Mouse (Mus musculus): Measurements from ENCODE around the gene Rapgef4.

Rapgef4 gene

DNA sequence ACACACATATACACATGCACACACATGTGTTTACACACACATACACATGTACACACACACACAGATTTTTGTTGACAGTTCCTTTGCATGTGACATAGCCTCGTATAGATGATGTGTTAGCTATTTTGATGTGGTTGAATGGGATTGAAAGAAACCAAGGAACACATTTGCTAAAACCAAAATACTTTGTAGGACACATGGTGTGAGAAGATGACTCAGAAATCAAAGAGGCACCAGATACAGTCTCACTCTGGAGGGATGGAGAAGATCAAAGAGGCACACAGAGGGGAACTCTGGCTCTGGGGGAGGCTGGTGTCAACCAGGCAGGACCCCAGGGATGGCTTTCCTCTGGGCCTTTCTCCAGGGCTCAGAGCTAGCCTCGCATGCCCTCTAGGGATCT, 4.7 kb downstream of the Rapgef4 start:
- DNase-seq (ENCODE audit: low spot score), result no peak

DNA sequence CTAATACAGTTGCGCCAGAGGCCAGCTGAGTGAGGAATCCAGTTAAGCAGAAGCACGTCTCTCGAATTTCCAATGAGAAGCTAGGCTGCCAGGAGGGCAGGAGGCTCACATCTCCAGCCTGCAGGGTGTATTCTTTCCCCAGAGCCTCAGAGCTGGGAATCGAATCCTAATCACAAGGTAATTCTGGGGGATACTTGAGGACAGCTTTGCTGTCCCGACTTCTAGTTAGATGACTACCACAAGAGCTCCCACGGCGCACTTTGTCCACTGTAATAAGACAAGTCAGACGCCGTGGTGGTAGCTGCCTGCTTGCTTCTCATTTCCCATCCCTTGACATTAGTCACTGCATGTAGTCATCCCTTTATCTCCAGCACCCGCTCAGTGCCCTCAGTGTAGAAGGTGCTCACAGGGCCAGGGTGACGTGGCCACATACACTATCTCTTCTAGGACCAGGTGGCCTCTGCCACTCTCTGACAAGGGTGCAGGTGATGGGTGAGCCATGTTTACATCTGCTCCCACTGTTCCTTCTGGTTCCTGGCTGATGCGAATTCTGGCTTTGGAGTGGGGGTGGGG, 5.3 kb downstream of the Rapgef4 start:
- DNase-seq (ENCODE audit: low spot score), result no peak

DNA sequence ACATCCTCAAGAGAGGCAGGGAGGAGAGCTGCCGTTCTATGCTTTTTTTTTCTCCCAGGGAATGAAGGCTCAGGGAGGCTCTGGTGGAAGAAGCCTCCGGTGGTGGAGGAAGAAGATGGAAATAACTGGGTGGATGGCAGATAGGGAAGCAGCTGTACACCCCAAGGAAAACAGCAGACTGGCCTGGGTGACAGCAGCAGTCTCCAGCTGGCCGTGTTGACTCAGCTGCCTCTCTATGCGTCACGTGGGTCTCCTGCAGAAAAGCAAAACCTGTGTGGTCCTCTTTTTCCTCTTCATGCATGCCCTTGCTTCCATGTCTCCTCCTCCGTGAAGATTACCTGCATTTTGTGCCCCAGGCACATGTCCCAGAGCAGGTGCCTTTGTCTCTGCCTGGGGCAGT, 7.5 kb downstream of the Rapgef4 start:
- DNase-seq (ENCODE audit: low spot score), result peak; percentile 62

DNA sequence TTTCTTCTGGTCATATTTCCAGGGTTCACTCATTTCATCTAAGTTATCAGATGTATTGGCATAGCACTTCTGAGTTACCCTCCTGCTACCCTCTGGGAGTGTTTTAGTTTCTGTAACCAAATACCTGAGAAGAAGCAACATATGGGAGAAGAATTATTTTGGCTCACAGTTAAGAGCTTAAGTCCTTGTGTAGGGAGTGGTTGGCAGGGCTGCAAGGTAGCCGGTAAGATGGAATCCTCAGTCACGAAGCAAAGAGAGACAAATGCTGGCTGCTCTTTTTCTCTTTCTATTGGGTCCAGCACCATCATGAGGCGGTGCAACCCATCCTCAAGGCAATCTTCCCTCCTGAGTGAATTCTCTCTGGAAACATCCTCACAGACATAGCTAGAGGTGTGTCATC, 11.1 kb downstream of the Rapgef4 start:
- DNase-seq (ENCODE audit: low spot score), result no peak

DNA sequence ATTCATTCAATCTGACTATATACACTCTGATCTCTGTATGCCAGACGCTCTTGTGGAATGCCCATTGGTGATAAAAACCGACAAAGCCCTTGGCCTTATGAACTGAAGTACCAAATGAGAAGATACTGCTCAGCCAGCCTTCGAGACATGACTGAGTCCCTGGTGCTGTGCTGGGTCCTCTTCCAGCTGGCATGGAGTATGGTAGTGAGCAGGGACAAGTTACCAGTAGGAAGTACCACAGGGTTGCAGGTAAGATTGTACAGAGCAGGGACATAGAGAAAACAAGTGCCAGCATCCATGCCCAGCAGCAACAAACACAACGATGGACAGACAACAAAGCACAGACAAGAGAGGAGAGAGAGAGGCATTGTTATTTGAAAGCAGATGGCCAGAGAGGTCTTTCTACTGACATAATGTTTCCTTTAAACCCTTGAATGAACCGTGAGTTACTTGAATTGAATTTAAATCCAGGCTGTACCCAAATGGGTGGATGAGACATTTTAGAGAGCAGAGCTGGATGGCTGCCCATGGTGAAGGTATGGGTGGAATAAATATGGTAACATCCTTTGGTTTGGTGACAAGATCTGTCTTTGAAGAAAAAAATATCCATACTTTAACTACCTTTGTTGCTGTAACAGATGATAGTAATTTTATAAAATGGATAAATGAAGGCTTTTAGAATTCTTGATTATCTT, 12.8 kb downstream of the Rapgef4 start:
- DNase-seq (ENCODE audit: low spot score), result no peak

DNA sequence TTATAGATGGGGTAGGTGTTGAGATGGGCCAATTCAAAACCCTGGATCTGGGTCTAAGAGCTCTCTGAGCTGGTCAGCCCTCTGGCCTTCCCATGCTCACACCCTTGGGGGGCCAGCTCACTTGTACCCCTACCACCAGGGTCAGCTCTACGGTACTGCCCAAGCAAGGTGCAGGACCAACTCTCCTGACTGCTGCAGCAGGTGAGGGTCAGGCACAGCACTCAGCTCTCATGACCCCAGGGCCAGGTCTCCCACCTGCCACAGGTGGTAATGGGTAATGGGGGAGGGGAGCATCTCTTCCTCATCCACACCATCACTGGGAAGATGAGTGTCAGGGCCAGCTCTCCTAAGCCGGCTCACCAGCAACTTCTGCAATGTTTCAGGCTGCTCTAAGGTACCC, 17.5 kb downstream of the Rapgef4 start:
- no peak for DNase-seq (ENCODE audit: low spot score)

DNA sequence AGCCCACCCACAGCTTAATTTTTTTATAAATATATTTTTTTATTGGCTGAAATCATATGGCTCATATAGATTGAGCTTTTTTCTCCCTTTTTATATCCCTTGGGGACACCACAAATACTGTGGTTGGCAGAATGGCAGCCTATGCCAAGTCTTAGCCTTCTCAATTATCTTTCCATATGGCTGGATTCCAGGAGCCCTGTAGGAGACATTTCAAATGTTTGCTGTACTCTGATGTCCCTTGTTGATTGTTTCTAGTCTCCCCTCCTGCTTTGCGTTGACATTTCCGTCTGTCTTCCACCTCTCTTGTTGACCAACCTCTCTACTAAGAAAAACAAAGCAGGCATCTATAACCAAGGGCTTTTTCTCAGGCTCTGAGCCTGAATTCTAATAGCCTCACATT, 19.1 kb downstream of the Rapgef4 start:
- no peak for DNase-seq (ENCODE audit: low spot score)

DNA sequence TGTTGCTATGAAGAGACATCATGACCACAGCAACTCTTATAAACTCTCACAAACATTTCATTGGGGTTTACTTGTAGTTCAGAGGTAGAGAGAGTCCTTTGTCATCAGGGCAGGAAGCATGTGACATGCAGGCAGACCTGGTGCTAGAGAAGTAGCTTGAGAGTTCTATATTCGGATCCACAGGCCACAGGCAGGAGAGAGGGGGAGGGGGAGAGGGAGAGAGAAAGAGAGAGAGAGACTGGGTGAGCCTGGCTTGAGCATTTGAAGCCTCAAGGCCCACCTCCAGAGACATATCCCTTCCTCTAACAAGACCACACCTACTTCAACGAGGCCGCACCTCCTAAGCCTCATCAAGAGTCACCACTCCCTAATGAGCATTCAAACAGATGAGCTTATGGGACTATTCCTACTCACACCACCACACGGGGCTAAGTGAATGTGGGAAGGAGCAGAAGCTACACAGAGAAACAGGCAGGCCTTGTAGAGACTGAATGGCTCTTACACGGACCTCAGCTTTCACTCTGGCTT, 21.9 kb downstream of the Rapgef4 start:
- DNase-seq (ENCODE audit: low spot score), result no peak

DNA sequence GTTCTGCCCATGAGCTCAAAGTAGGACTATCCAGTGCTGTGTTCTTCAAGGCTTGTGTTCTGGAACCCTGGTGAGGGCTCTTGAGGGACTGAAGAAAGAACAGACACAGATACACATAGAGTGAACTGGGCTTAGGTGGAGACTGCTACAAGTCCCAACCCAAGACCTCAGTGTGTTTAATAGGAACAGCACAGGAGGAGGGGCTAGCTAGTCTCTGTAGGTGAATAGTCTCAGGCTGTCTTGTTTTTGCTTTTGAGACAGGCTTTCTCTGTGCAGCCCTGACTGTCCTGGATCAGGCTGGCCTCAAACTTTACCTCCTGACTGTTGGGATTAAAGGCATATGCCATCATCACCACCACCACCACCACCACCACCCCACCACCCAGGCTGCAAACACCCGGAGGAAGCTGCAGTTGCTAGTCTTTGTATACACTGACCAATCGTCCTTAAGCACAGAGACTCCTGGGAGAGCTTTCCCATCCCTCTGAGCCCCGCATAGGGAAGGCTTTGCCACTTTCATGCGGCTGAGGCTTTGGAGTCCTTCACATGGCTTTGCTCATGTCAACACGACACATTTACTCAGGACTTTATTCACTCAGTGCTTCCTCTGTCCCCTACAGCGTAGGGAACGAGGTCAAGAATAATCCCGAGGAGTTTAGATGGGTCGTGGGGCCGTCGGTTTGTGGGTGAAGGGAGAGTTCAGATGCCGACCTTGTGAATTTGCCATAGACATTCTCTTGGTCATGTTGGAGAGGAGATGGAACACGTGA, 22.9 kb downstream of the Rapgef4 start:
- no peak for DNase-seq (ENCODE audit: low spot score)

DNA sequence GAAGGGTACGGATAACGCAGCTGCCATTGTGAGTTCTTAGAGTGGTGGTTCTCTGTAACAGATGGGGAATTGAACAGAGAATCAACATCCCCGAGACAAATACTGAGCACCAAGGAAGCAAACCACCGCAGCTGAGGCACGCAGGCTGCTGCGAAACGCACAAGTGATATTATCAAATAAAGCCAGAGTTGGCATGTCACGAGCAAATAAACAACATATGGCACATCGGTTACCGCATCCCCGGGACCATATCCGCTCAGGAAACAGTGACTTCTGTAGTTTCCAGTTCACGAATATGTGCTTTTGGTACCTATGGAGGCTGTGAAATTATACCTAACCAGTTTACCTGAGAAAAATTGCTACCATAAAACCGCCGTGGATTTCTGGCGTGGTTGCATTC, 24.0 kb downstream of the Rapgef4 start:
- DNase-seq (ENCODE audit: low spot score), result no peak

DNA sequence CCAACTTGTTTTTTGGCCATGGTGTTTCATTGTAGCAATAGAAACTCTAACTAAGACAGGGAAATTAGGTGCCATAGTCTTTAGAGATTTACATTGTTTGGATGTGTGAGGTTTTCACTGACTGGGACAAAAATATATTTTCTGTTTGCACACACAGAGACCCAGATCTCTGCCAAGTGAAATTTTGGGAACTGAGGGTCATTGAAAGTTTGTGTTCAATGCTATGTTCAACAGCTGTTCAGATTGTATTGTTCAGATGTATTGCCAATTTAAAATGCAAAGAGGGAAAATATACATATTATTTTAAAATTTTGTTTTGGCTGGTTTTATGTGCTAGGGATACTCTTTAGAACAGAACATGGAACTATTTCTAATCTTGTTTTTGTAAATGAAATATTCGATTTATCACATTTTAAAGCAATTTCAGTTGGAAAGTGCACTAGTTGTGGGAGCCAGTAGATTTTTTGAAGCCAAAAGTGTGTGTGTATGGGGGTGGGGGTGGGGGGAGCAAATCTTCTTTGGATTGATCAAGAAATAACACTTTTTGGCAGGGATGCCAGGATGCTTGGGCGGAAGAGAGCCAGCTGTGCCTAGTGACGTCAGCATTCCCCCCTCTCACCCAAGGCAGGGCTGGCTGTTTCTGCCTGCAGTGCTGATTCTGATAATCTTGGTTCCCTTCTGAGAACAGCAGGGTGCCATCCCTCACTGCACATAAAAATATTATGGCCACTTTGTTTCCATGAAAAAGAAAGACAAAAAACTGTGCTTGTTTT, 28.6 kb downstream of the Rapgef4 start:
- DNase-seq (ENCODE audit: low spot score), result peak; percentile 50

DNA sequence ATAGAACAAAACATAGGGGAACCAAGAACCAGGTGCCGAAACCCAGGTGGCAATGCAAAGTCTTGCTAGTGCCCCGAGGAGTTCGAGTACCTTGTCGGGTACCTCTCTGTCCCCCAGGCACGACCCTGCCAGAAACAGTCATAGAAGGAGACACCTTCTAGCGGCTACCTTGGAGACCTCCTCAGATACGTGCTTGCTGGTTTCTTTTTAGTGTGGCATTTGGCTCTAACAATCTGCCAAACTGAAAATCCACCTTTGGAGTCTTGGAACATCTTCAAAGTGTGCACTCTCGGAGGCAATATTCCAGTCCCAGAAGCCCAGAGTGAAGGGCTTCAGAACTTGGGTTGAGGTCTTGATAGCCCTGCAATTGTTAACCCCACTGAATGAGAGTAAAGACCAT, 34.3 kb downstream of the Rapgef4 start:
- DNase-seq (ENCODE audit: low spot score), result no peak

DNA sequence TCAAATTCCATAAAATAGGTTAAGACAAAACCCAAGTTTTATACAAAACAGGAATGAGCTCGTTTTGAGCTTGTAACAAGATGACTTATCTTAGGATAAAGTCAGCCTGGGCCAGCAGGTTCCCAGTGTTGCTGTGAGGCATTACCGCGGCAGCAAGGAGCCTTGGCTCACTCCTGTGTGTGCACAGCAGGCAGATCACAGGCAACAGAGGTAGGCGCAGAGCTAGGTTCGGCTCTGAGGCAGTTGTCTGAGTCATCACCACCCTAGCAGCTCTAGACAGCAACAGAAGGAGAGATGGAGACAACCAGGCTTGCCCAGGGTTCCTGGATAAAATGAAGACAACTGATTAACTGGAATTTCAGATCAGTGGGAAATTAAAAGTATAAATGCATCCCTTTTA, 35.0 kb downstream of the Rapgef4 start:
- peak; percentile 35 for DNase-seq (ENCODE audit: low spot score)

DNA sequence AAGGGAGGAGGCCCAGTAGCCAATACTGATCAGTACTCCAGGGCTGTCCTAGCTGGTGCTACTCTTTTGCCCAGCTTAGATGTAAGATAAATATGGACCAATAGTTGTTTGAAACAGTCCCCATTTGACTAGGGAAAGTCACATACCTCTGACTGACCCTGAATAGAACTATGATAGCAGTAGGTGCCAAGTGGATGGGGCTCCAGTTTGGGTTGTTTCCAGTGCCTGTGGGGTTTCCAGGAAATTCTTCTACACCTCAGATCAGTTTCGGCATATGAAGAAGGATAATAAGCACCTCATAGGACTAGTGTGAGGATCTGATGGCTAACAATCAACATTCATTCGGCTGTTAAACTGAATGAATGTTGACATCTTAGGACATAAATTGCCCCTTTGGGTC, 36.1 kb downstream of the Rapgef4 start:
- no peak for DNase-seq (ENCODE audit: low spot score)

DNA sequence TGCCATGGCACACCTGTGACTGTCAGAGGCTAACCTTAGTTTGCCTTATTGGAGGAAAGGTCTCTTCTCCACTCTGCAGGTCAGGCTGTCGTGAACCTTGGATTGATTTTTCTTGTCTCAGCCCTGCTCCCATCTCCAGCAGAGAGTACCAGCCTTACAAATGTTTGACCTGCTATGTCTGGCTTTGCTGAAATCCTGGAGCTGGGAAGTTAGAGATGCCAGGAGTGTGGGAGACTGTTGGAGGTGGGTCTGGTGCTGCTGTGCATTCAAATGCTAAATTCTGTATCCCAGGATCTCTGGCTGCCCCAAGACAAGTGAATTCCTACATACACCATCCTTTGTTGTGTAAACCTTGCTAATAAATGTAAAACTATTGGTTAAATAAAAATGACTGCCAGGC, 37.7 kb downstream of the Rapgef4 start:
- no peak for DNase-seq (ENCODE audit: low spot score)

DNA sequence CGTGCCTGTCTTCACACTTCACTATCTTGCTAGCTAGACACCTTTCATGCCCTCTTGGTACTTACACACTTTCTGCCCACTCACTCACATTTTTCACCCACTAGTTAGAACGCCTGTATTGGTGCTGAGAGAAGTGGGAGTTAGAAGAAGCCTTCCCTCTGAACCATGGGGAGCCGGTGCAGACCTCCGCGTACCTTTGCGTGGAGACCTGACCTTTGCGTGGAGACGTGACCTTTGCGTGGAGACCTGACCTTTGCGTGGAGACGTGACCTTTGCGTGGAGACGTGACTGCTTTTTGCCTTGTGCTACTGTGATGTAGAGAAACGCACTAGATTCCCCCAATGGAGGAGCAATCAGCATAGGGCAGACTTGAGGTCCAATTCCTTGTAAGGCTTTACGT, 39.7 kb downstream of the Rapgef4 start:
- no peak for DNase-seq (ENCODE audit: low spot score)

DNA sequence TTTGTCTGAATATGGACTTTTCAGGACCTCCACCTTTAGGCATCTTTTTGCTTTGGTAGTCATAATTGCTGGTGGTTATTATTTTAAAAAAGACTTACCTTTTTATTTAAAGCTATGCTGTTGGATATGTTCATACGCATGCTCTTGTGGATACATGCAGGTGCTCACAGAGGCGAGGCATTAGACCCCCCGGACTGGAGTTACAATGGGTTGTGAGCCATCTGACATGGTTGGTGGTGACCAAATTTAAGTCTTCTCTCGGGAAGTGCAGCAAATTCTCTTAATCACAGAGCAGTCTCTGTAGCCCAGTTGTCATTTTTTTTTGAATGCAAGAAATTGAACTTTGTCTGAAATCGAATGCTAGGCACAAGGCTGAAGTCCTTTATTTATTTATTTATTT, 40.4 kb downstream of the Rapgef4 start:
- no peak for DNase-seq (ENCODE audit: low spot score)

DNA sequence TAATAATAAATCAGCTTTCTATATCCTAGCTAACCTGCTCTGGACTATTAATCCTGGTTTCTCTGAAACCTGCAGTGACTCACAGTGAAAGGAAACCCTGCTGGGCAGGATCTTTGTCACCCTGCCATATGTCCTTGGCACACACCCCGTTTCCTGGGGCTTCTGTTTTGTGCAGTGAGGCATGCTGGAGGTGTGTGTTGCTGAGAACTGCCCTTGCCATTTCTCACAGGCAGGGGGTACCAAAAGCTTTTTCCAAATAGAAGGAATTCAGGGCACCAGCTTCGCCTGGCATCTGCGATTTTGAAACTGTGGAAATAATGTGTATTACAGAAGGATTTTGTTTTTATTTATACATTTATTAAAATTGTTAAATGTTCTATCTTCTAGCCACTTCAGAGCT, 40.8 kb downstream of the Rapgef4 start:
- peak; percentile 50 for DNase-seq (ENCODE audit: low spot score)

DNA sequence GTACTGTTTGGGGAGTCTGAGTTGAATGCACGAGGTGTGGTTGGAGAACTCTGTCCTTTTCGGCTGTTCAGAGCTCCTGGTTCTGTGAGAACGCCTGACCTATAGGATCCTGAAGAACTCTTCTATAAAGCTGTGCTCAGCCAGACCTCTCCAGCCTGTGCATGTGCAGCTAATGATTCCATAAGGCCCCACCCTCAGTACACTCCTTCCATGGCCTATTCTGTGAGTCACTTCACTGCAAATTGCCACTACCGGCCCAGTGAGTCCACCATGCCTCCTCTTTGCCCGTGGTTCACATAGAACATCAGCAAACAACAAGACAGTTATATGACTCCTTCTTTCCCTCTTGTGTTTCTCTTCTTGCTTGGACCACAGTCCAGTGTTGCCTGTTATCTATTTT, 42.8 kb downstream of the Rapgef4 start:
- DNase-seq (ENCODE audit: low spot score), result no peak

DNA sequence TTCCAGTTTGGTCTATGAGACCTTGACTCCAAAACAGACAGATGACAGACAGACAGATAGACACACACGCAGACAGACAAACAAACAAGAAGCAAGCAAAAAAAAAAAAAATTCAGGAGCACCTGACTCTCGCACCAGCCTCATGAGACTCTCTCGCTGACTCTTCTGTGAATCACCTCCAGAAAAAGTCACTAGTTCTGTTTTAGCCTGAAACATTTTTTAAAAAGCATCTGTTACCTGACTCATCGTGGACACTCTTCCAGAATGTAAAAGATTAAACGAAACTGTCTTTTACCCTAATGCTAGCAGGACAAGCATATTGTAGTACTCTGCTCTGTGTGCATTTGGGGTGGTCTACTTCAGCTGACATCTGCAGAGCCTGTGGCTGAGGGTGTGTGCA, 44.6 kb downstream of the Rapgef4 start:
- no peak for DNase-seq (ENCODE audit: low spot score)

DNA sequence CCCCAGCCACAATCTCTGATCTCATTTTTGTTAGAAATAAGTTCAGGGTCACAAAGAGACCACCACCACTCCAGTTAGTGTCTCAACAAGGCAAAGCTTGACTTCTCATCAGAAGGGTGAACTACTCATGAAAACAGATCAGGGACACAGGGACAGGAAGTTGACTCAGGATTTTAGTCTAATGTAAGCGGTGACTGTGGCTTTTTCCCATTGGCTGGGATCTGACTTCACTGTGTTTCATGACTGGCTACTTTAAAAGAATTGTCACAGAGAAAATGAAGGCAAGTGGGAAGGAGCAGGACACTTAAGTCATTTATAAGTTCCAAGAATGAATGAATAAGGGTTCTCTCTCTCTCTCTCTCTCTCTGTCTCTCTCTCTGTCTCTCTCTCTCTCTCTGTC, 45.5 kb downstream of the Rapgef4 start:
- DNase-seq (ENCODE audit: low spot score), result no peak

DNA sequence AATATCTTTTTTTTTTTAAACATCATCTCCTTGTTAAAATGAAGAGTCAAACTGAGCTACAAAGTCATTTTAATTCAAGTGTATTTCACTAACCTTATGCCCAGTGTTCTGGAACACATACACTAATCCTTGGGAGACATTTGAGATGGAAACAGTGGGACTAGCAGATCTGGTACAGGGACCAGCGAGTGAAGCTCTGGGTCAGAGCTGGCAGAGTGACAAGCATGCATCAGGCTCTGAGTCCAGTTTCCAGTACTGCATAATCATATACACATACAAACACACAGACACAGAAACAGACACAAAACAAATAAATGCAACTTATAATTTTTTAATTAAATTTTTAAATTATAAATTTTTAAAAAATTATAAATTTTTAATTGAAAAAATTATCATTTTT, 48.0 kb downstream of the Rapgef4 start:
- DNase-seq (ENCODE audit: low spot score), result no peak
